In genomic region chr13:52981441-52982281, GRCm38 (mm10) we compare ENCODE assay signal across 1 mouse cellular context.
TF ChIP-seq lines count a peak whose summit lies in the region.

No protein-coding gene starts in this region.

TF ChIP-seq in CH12.LX, 34 proteins besides CTCF, POLR2A, EP300 and RAD21 (continued from another document):
- TF ChIP-seq MAX (IDR thresholded peaks at IDR 0.05; ENCODE audit: low read length) (peak; percentile 78), ZC3H11A (IDR thresholded peaks at IDR 0.05; ENCODE audit: low read depth, low read length) (no peak), KAT2A (IDR thresholded peaks at IDR 0.05; ENCODE audit: insufficient replicate concordance, low read length) (0 out of 2 replicates have a peak, but pooled peaks have one; percentile 5), MAZ (IDR thresholded peaks at IDR 0.05; ENCODE audit: low read depth, low read length) (peak; percentile 62; the same call in 1 of the 2 replicates), IRF4 (IDR thresholded peaks at IDR 0.05; ENCODE audit: low read depth, low read length) (no peak), CHD1 (IDR thresholded peaks at IDR 0.05; ENCODE audit: low read depth, low read length) (no peak; the same call in 1 of the 2 replicates), NELFE (IDR thresholded peaks at IDR 0.05; ENCODE audit: low read depth, low read length) (no peak), USF1 (IDR thresholded peaks at IDR 0.05; ENCODE audit: low read depth, low read length) (no peak), RCOR1 (conservative IDR thresholded peaks at IDR 0.05; ENCODE audit: low read depth, low read length) (0 out of 2 replicates have a peak, but pooled peaks have one; percentile 28), ZMIZ1 (IDR thresholded peaks at IDR 0.05; ENCODE audit: low read depth, low read length) (0 out of 2 replicates have a peak, but pooled peaks have one; percentile 40)
